Mouse (Mus musculus) central nervous system, embryonic 18 days (tissue): ENCODE results near the gene Aptx. TPM values are rescaled to one million over a fixed set of nuclear protein-coding genes. Genes with fewer than 3 reads are reported as not detected.

Source experiments
- polyA plus RNA-seq: library from polyadenylated mRNA; depleted of rRNA; stranded (reverse); fragments of >200 nt; gene quantifications from 2 replicates; pipeline ENCODE4 v1.2.3, GENCODE M21; 2012; rRNA removed

The Aptx gene
- polyA plus RNA-seq = 26.2 and 26.6 TPM in 2 replicates

GRCm38 (mm10) chr4:40702797-40703709 lies at the start of gene Aptx:
Gene Aptx, minus strand, starts transcription at chr4:40703194.

DNA sequence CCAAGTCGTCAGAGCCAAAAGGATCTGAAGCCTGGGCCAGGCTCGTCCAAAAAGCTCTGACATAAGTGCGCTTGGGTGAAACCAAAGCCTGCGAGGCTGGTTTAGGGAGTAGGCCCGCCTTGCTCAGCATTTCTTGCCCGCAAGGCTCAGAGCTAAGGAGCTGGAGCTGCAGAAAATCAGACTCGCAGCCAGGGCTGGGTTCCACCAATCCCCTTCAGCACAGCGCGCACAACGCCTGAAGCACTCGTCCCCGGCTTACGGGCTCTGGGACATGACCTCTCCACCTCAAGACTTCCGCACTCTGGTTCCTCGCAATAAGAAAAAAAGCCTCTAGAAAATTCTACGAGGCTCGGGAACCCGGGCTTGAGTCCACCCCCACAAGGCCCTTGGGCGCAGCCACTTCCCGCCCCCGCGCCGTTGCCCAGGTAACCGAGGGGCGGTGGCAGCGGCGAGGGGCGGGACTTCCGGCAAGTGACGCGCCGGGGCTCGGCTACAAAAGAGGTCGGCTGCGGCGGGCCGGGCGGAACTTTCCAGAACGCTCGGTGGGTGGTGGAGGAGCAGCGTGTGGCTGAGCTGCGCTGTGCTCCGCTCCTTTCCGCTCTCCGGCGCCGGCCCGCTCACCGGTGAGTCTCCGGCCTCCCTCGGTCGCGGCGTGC lies 19.1 kb upstream of the Aptx start, which contains the start of gene Dnaja1:
TSS of gene Dnaja1 (plus strand) at position 140 of the 656 bp plus-strand sequence.

Other genes starting within 250 kb of the Aptx start
- 1.1 and 1.3 TPM in 2 replicates for gene Tmem215, start 231.0 kb downstream of the Aptx start, polyA plus RNA-seq
- 149 TPM in 2 replicates for gene Dnaja1, start 19.0 kb upstream of the Aptx start, polyA plus RNA-seq
- 67.5 and 76.9 TPM in 2 replicates for gene Smu1, start 54.7 kb upstream of the Aptx start, polyA plus RNA-seq
- 6.5 and 7.6 TPM in 2 replicates for gene B4galt1, start 150.8 kb upstream of the Aptx start, polyA plus RNA-seq
- gene Spink4, start 216.9 kb upstream of the Aptx start, polyA plus RNA-seq = 0.21 TPM in 1 of 2 replicates, not detected in the other
- 130 TPM in 2 replicates for gene Bag1, start 245.1 kb upstream of the Aptx start, polyA plus RNA-seq
- gene Chmp5, start 245.2 kb upstream of the Aptx start, polyA plus RNA-seq = 115 and 126 TPM in 2 replicates